Mouse (Mus musculus): ENCODE data around the gene Prss40. TPM values are rescaled to one million over a fixed set of nuclear protein-coding genes. Genes with fewer than 3 reads are reported as not detected.

The Prss40 gene
- not detected in 2 replicates for polyA plus RNA-seq (2015; fragmentation: Nextera tagmentation; extraction: Ambion mirVana)

- Histone ChIP-seq H3K27ac (ENCODE audit: low read length) (no peak within 1 kb of the TSS), H3K36me3 (ENCODE audit: insufficient read depth, low read length) (no peaks in the 10 kb centered on the region), H3K4me1 (ENCODE audit: insufficient read depth, low read depth, low read length) (no peaks in the 10 kb centered on the region), H3K9ac (replicated peaks; ENCODE audit: low read depth) (no peak within 1 kb of the TSS), H3K27me3 (replicated peaks; ENCODE audit: insufficient read depth, low read length) (no peaks in the 10 kb centered on the region), H3K4me2 (replicated peaks; ENCODE audit: low read depth, low read length) (no peak within 1 kb of the TSS), H3K9me3 (ENCODE audit: low read length) (no peaks in the 10 kb centered on the region), H3K4me3 (ENCODE audit: low read depth, low read length) (no peak within 1 kb of the TSS)
- DNase-seq (ENCODE audit: low spot score) (no peak), ATAC-seq (no peak)
- TF ChIP-seq EP300 (IDR thresholded peaks at IDR 0.05) (no peak), CTCF (IDR thresholded peaks at IDR 0.05) (no peak)
- 80% methylated on average over 15 of the region's 15 CpGs for WGBS
These were observed at the start of gene Prss40 for GRCm38 (mm10) chr1:34560843-34561242. Prss40 (minus strand) TSS chr1:34560943.

- Histone ChIP-seq H3K36me3 (ENCODE audit: insufficient read depth, low read length) (no peaks in the 10 kb centered on the region), H3K4me1 (ENCODE audit: insufficient read depth, low read depth, low read length) (no peaks in the 10 kb centered on the region), H3K27me3 (replicated peaks; ENCODE audit: insufficient read depth, low read length) (no peaks in the 10 kb centered on the region), H3K9me3 (ENCODE audit: low read length) (no peaks in the 10 kb centered on the region), H3K4me2 (replicated peaks; ENCODE audit: low read depth, low read length) (no peak overlapping the region), H3K9ac (replicated peaks; ENCODE audit: low read depth) (no peak overlapping the region), H3K27ac (ENCODE audit: low read length) (no peak overlapping the region), H3K4me3 (ENCODE audit: low read depth, low read length) (no peak overlapping the region)
- DNase-seq (ENCODE audit: low spot score) (peak; percentile 78), ATAC-seq (peak; percentile 62)
- 9% methylated on average over 8 of the region's 8 CpGs for WGBS
- TF ChIP-seq EP300 (IDR thresholded peaks at IDR 0.05) (no peak), CTCF (IDR thresholded peaks at IDR 0.05) (peak; percentile 95)
These were observed 41.6 kb upstream of the Prss40 start for GRCm38 (mm10) chr1:34602363-34602762.

GRCm38 (mm10) chr1:34601323-34602047, 40.7 kb upstream of the Prss40 start:
- H3K9ac ChIP-seq (replicated peaks; ENCODE audit: low read depth): no peak overlapping the region
- ATAC-seq (no peak), DNase-seq (ENCODE audit: low spot score) (no peak)
- no peaks in the 10 kb centered on the region for H3K36me3 ChIP-seq (ENCODE audit: insufficient read depth, low read length)
- no peak overlapping the region for H3K4me3 ChIP-seq (ENCODE audit: low read depth, low read length)
- no peak overlapping the region for H3K27ac ChIP-seq (ENCODE audit: low read length)
- H3K4me1 ChIP-seq (ENCODE audit: insufficient read depth, low read depth, low read length): no peaks in the 10 kb centered on the region
- H3K9me3 ChIP-seq (ENCODE audit: low read length): no peaks in the 10 kb centered on the region
- 59% methylated on average over 3 of the region's 3 CpGs for WGBS
- no peak overlapping the region for H3K4me2 ChIP-seq (replicated peaks; ENCODE audit: low read depth, low read length)
- TF ChIP-seq EP300 (IDR thresholded peaks at IDR 0.05) (no peak), CTCF (IDR thresholded peaks at IDR 0.05) (no peak)
- no peaks in the 10 kb centered on the region for H3K27me3 ChIP-seq (replicated peaks; ENCODE audit: insufficient read depth, low read length)

GRCm38 (mm10) chr1:34600000-34600399, 39.3 kb upstream of the Prss40 start:
- no peak for TF ChIP-seq EP300 (IDR thresholded peaks at IDR 0.05)
- TF ChIP-seq CTCF (IDR thresholded peaks at IDR 0.05): no peak
- Histone ChIP-seq H3K4me2 (replicated peaks; ENCODE audit: low read depth, low read length) (no peak overlapping the region), H3K9me3 (ENCODE audit: low read length) (no peaks in the 10 kb centered on the region), H3K4me3 (ENCODE audit: low read depth, low read length) (no peak overlapping the region), H3K9ac (replicated peaks; ENCODE audit: low read depth) (no peak overlapping the region), H3K27me3 (replicated peaks; ENCODE audit: insufficient read depth, low read length) (no peaks in the 10 kb centered on the region), H3K4me1 (ENCODE audit: insufficient read depth, low read depth, low read length) (no peaks in the 10 kb centered on the region), H3K36me3 (ENCODE audit: insufficient read depth, low read length) (no peaks in the 10 kb centered on the region), H3K27ac (ENCODE audit: low read length) (no peak overlapping the region)
- ATAC-seq: no peak
- 68% methylated on average over 15 of the region's 15 CpGs for WGBS
- DNase-seq (ENCODE audit: low spot score): no peak

GRCm38 (mm10) chr1:34587298-34588096, 26.8 kb upstream of the Prss40 start:
- H3K4me3 ChIP-seq (ENCODE audit: low read depth, low read length): no peak overlapping the region
- no peaks in the 10 kb centered on the region for H3K27me3 ChIP-seq (replicated peaks; ENCODE audit: insufficient read depth, low read length)
- 82% methylated on average over 21 of the region's 22 CpGs for WGBS
- H3K9ac ChIP-seq (replicated peaks; ENCODE audit: low read depth): no peak overlapping the region
- no peak for DNase-seq (ENCODE audit: low spot score)
- no peak overlapping the region for H3K27ac ChIP-seq (ENCODE audit: low read length)
- no peaks in the 10 kb centered on the region for H3K36me3 ChIP-seq (ENCODE audit: insufficient read depth, low read length)
- H3K9me3 ChIP-seq (ENCODE audit: low read length): no peaks in the 10 kb centered on the region
- H3K4me1 ChIP-seq (ENCODE audit: insufficient read depth, low read depth, low read length): no peaks in the 10 kb centered on the region
- H3K4me2 ChIP-seq (replicated peaks; ENCODE audit: low read depth, low read length): no peak overlapping the region
- TF ChIP-seq EP300 (IDR thresholded peaks at IDR 0.05): no peak
- no peak for TF ChIP-seq CTCF (IDR thresholded peaks at IDR 0.05)
- no peak for ATAC-seq

GRCm38 (mm10) chr1:34584736-34585135, 24.0 kb upstream of the Prss40 start:
- ATAC-seq (no peak), DNase-seq (ENCODE audit: low spot score) (no peak)
- no peak overlapping the region for H3K27ac ChIP-seq (ENCODE audit: low read length)
- 0 out of 2 replicates have a peak, but pooled peaks cover 5% of the 10 kb centered on the region for H3K27me3 ChIP-seq (replicated peaks; ENCODE audit: insufficient read depth, low read length)
- H3K36me3 ChIP-seq (ENCODE audit: insufficient read depth, low read length): no peaks in the 10 kb centered on the region
- no peak overlapping the region for H3K4me2 ChIP-seq (replicated peaks; ENCODE audit: low read depth, low read length)
- no peak overlapping the region for H3K9ac ChIP-seq (replicated peaks; ENCODE audit: low read depth)
- H3K9me3 ChIP-seq (ENCODE audit: low read length): no peaks in the 10 kb centered on the region
- H3K4me1 ChIP-seq (ENCODE audit: insufficient read depth, low read depth, low read length): no peaks in the 10 kb centered on the region
- 60% methylated on average over 4 of the region's 4 CpGs for WGBS
- TF ChIP-seq EP300 (IDR thresholded peaks at IDR 0.05) (no peak), CTCF (IDR thresholded peaks at IDR 0.05) (no peak)
- H3K4me3 ChIP-seq (ENCODE audit: low read depth, low read length): no peak overlapping the region

Data from lung, postnatal 0 days (tissue).